ENCODE assay signal across 13 mouse cellular contexts in the genomic region with DNA sequence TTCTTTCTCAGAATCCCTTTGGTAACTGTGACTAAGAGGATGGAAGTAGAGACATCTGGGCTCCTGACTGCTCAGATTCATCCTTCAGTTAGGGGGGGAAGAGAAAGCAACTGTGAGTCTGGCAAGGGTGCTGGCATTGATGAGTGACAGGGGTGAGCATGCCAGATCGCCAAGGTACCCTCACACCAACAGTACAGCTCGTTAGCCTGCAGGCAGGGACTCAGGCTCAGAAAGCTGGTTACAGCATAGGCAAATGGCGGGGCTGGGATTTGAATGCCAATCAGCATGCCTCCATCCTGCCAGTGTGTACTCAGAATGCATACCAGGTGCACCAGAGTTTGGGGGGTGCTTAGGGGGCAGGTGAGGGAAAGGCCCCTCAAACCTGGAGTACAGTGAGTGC. TPM values are rescaled to one million over a fixed set of nuclear protein-coding genes. Genes with fewer than 3 reads are reported as not detected.
"Had no signal": no experiment of that assay in that cellular context is flagged by ENCODE, and none has a peak within 500 bp of the region (broad histone marks: within the 10 kb centered on the region; RNA-seq: fewer than 3 reads in every experiment).

No protein-coding gene starts in this region.

- H3K9me3 ChIP-seq: liver, embryonic 13.5 days; midbrain, embryonic 15.5 days; neural tube, embryonic 12.5 days had no signal

- DNase-seq: kidney, postnatal 10 days; kidney, postnatal 4 days; liver; liver, embryonic 13.5 days; liver, postnatal 0 days; lung, postnatal 36 days; thymus, postnatal 4 days had no signal

- ATAC-seq: liver, postnatal 0 days; lung, postnatal 0 days; midbrain, embryonic 15.5 days had no signal

- H3K27me3 ChIP-seq: limb, embryonic 12.5 days; liver, embryonic 13.5 days; midbrain, embryonic 15.5 days; neural tube, embryonic 12.5 days had no signal

- H3K4me1 ChIP-seq: limb, embryonic 12.5 days; liver, embryonic 13.5 days; midbrain, embryonic 15.5 days; neural tube, embryonic 12.5 days had no signal

- H3K36me3 ChIP-seq: limb, embryonic 12.5 days; liver, embryonic 13.5 days; midbrain, embryonic 15.5 days; neural tube, embryonic 12.5 days had no signal

- H3K27ac ChIP-seq: layer of hippocampus, adult 2 months; limb, embryonic 12.5 days; liver, embryonic 13.5 days; midbrain, embryonic 15.5 days; neural tube, embryonic 12.5 days; stomach, postnatal 0 days had no signal

- H3K4me3 ChIP-seq: layer of hippocampus, adult 2 months; limb, embryonic 12.5 days; liver, embryonic 13.5 days; midbrain, embryonic 15.5 days; neural tube, embryonic 12.5 days had no signal

- H3K4me2 ChIP-seq: limb, embryonic 12.5 days; liver, embryonic 13.5 days; midbrain, embryonic 15.5 days; neural tube, embryonic 12.5 days had no signal

- H3K9ac ChIP-seq: limb, embryonic 12.5 days; liver, embryonic 13.5 days; liver, postnatal 0 days; midbrain, embryonic 15.5 days; neural tube, embryonic 12.5 days had no signal

RNA-seq across cellular contexts. Expression of gene Bdkrb2, which starts 8.8 kb away (rescaled TPM):
- polyA plus RNA-seq: liver, embryonic 13.5 days had no signal

RNA-seq across cellular contexts. Expression of gene Bdkrb1, which starts 31.0 kb away (rescaled TPM):
- polyA plus RNA-seq: limb, embryonic 12.5 days; liver, postnatal 0 days; neural tube, embryonic 12.5 days had no signal
